Mouse (Mus musculus) liver, embryonic 14.5 days (tissue): Measurements from ENCODE around the gene Sec14l4. TPM values are rescaled to one million over a fixed set of nuclear protein-coding genes. Genes with fewer than 3 reads are reported as not detected.

ENCODE experiments used
- ATAC-seq: fragments of 200-750 bp; cut with Nextera tagmentation; 2 replicates; pipeline ENCODE4 v1.8.0; 2017; ENCODE audit warnings: moderate number of reproducible peaks, mild to moderate bottlenecking, moderate library complexity; ENCODE audit not compliant: insufficient read depth
- DNase-seq, 3 experiments: peaks; one replicate each; pipeline ENCODE4 v3.0.0-alpha.2; 2012 to 2013; ENCODE audit warnings: low read depth in 3 of 3, low spot score in 3 of 3
- H3K27ac ChIP-seq: fragments of 300-500 bp; sonication (generic); 2 replicates; pipeline ENCODE4 v1.5.1; 2014; ENCODE audit warnings: moderate library complexity, mild to moderate bottlenecking, control low read depth, inconsistent platforms
- H3K27me3 ChIP-seq: fragments of 300-500 bp; sonication (generic); 2 replicates; pipeline ENCODE4 v1.6.1; 2014; ENCODE audit warnings: mild to moderate bottlenecking, low read length, moderate library complexity; ENCODE audit not compliant: control insufficient read depth, insufficient read depth
- H3K36me3 ChIP-seq: fragments of 300-500 bp; sonication (generic); replicated peaks from 2 replicates; pipeline ENCODE4 v1.6.1; 2014; ENCODE audit warnings: low read depth; ENCODE audit not compliant: control insufficient read depth, insufficient read depth
- H3K4me1 ChIP-seq, 2 experiments: fragments of 200-500 bp in 1 of 2; fragments of 300-500 bp in 1 of 2; sonication (generic) in 1 of 2; replicated peaks; 2 replicates each; pipeline ENCODE4 v1.6.1; 2012 to 2014; ENCODE audit warnings: antibody characterized with exemption in 1 of 2, inconsistent platforms in 1 of 2, low read length in 1 of 2; ENCODE audit not compliant: control insufficient read depth in 2 of 2, insufficient read depth in 2 of 2
- H3K4me2 ChIP-seq: fragments of 300-500 bp; sonication (generic); 2 replicates; pipeline ENCODE4 v1.6.1; 2014; ENCODE audit warnings: low read depth, mild to moderate bottlenecking, control low read depth, moderate library complexity
- H3K4me3 ChIP-seq, 2 experiments: fragments of 200-500 bp in 1 of 2; fragments of 300-500 bp in 1 of 2; sonication (generic) in 1 of 2; 2 replicates each; pipeline ENCODE4 v1.5.1; 2012 to 2014; ENCODE audit warnings: low read depth in 2 of 2, low read length in 2 of 2, mild to moderate bottlenecking in 2 of 2, control low read depth in 1 of 2, inconsistent platforms in 1 of 2, moderate library complexity in 1 of 2; ENCODE audit not compliant: insufficient read depth in 1 of 2
- H3K9ac ChIP-seq: fragments of 300-500 bp; sonication (generic); replicated peaks from 2 replicates; pipeline ENCODE4 v1.6.1; 2014; ENCODE audit warnings: mild to moderate bottlenecking, control low read depth, moderate library complexity
- H3K9me3 ChIP-seq: fragments of 300-500 bp; sonication (generic); 2 replicates; pipeline ENCODE4 v1.6.1; 2016; ENCODE audit warnings: low read length, mixed read lengths; ENCODE audit not compliant: control insufficient read depth
- CTCF ChIP-seq: IDR thresholded peaks from 2 replicates; pipeline ENCODE4 v1.5.1; 2016; ENCODE audit warnings: antibody characterized with exemption, low read depth, control low read depth
- EP300 ChIP-seq: IDR thresholded peaks from 2 replicates; pipeline ENCODE4 v1.6.1; 2016; ENCODE audit warnings: antibody characterized with exemption, low read depth
- WGBS: fragments of 180-500 bp; shearing (Covaris S2); extraction: QIAGEN DNeasy Blood & Tissue Kit; methylation state at CpG from one replicate; pipeline ENCODE4 v1.1.7; 2014; ENCODE audit not compliant: insufficient replicate concordance; 5-methylcytosine and 5-hydroxymethylcytosine counted together
- polyA plus RNA-seq, 2 experiments: library from polyadenylated mRNA; depleted of rRNA in 1 of 2; stranded (reverse) in 1 of 2; unstranded in 1 of 2; fragments of >200 nt; fragmentation: Nextera tagmentation in 1 of 2; extraction: Ambion mirVana in 1 of 2; gene quantifications; 2 replicates each; pipeline versions ENCODE4 v1.2.1 to v1.2.3; 2012 to 2014

Sec14l4 gene
- polyA plus RNA-seq, 2 experiments: 0.93 to 1.6 TPM

DNA sequence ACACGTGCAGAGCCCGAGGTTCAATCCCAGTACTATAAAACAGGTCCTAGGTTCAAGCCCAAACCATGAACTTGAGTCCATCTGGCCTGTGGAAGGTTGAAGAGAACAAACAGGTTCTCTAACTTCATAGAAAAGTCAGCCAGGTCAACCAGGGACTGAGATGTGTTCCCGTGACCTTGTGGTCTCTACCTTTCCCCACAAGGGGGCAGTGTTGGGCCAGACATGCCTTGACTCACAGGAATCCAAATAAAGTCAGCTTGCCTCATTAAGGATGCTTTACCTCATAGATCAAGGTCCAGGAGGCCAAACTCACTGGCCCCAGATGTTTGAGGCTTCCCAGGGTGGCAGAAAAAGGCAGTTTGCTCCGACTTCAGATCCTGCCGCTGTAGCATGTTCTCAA lies 22.3 kb downstream of the Sec14l4 start:
- no peak overlapping the region for H3K9ac ChIP-seq
- H3K27ac ChIP-seq: no peak overlapping the region
- H3K27me3 ChIP-seq: no peaks in the 10 kb centered on the region; the same call in 1 of the 2 replicates
- DNase-seq: peak; percentile 30 to 46 (median 41)
- H3K4me2 ChIP-seq: no peak overlapping the region
- H3K9me3 ChIP-seq: no peaks in the 10 kb centered on the region
- H3K36me3 ChIP-seq: no peaks in the 10 kb centered on the region
- TF ChIP-seq CTCF: peak; percentile 92
- TF ChIP-seq EP300: no peak
- ATAC-seq: no peak
- no peak overlapping the region for H3K4me3 ChIP-seq
- no peaks in the 10 kb centered on the region for H3K4me1 ChIP-seq
- 17% methylated on average over 5 of the region's 5 CpGs for WGBS

DNA sequence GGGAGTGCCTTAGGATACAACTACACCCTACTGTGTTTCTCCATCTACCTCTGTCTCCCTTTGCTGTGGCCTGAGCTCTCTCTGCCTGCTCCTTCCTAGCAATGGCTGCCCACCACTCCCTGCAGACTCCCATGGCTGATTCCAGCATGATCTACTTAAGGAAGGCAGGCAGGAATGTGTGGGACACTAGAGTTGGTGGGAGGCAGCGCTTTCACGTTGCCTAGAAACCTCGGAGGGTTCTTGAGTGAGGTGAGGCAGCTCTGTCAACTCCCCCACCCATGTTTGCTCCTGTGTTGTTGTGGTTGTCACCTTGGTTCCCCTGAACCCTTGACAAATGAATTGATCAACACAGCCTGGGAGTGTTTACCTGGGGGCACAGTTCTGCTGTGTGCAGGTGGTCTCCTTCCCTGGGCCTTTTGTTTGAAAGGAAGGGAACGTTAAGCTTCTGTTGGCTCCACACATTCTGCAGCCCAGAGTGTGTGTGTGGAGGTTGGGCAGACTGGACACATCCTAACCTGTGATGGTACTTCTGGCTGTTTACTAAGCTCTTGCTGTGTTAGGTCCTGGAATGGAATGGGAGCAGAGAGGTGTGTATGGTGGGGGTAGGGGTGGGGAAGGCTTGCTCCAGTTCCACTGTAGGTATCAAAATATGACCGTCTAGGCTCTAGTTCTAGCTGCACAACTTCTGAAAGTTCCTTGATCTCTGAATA lies 29.8 kb downstream of the Sec14l4 start:
- ATAC-seq: no peak

DNA sequence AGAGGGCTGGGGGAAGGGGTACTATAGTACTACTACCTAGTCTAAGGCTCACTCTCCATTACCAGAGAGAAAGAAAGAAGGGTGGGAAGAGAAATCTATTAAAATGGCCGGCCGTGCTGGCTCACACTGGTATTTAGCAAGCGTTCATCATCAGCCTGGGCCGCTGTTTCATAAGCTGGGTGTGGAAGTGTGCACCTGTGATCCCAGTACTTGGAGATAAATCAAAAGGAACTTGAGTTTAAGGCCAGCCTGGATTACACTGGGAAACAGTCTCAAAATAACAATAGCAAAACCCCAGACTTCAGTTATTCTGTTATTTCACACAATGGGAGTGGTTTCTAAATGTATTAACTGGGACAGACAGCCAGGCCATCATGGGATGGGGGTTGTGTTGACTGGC lies 31.3 kb downstream of the Sec14l4 start:
- ATAC-seq (no peak), DNase-seq (no peak)
- Histone ChIP-seq H3K4me1 (no peaks in the 10 kb centered on the region), H3K4me2 (no peak overlapping the region), H3K9ac (no peak overlapping the region), H3K9me3 (no peaks in the 10 kb centered on the region), H3K27me3 (no peaks in the 10 kb centered on the region), H3K27ac (no peak overlapping the region), H3K36me3 (no peaks in the 10 kb centered on the region), H3K4me3 (no peak overlapping the region)
- no peak for TF ChIP-seq CTCF
- TF ChIP-seq EP300: no peak
- WGBS: 75% methylated on average over 4 of the region's 4 CpGs

More for the DNA sequence above, 29.8 kb downstream of the Sec14l4 start:
- Histone ChIP-seq H3K4me2 (no peak overlapping the region), H3K4me1 (no peaks in the 10 kb centered on the region), H3K9me3 (no peaks in the 10 kb centered on the region), H3K27ac (no peak overlapping the region), H3K9ac (no peak overlapping the region), H3K27me3 (no peaks in the 10 kb centered on the region; the same call in 1 of the 2 replicates), H3K36me3 (no peaks in the 10 kb centered on the region), H3K4me3 (no peak overlapping the region)
- TF ChIP-seq EP300: no peak
- no peak for TF ChIP-seq CTCF
- 46% methylated on average over 5 of the region's 5 CpGs for WGBS
- DNase-seq: no peak

GRCm38 (mm10) chr11:4062981-4063380 lies 31.7 kb downstream of the Sec14l4 start:
- no peaks in the 10 kb centered on the region for H3K36me3 ChIP-seq
- H3K4me2 ChIP-seq: no peak overlapping the region
- H3K27ac ChIP-seq: no peak overlapping the region
- H3K4me1 ChIP-seq: no peaks in the 10 kb centered on the region
- H3K27me3 ChIP-seq: no peaks in the 10 kb centered on the region
- WGBS: 36% methylated on average over 6 of the region's 6 CpGs
- TF ChIP-seq CTCF: no peak
- no peak for TF ChIP-seq EP300
- H3K9me3 ChIP-seq: no peaks in the 10 kb centered on the region
- no peak for ATAC-seq
- H3K4me3 ChIP-seq: no peak overlapping the region
- H3K9ac ChIP-seq: no peak overlapping the region
- DNase-seq: no peak

DNA sequence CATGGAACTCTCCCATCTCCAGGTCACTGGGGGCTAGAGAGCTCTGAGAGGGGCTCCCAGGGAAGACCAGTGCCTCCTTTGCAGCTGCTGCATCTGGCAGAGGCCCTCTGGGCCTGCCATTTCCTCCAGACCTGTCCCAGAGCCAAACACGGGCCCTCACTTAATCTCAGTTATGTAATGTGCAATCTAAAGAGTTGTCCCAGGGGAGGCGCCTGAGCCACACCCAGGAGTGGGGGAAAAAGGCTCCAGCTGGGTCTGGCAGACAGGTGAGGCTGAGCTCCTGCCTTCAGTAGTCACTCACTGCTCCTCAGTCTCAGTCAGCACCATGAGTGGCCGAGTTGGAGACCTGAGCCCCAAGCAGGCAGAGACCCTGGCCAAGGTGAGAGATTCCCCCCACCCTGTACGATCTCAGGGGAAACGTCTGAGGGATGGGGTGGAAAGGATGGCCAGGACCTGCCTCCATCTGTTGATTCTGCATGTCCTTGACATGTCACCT lies 33.4 kb downstream of the Sec14l4 start, which contains the start of gene Sec14l3:
Gene Sec14l3 (plus strand): TSS at position 215 of the 496 bp plus-strand sequence.
- Histone ChIP-seq H3K36me3 (no peaks in the 10 kb centered on the region), H3K4me1 (no peaks in the 10 kb centered on the region), H3K27ac (no peak within 1 kb of the TSS), H3K9me3 (no peaks in the 10 kb centered on the region), H3K27me3 (no peaks in the 10 kb centered on the region), H3K4me3 (no peak within 1 kb of the TSS), H3K4me2 (no peak within 1 kb of the TSS), H3K9ac (no peak within 1 kb of the TSS)
- WGBS: 39% methylated on average over 5 of the region's 5 CpGs
- DNase-seq: no peak
- no peak for ATAC-seq
- TF ChIP-seq CTCF: no peak
- no peak for TF ChIP-seq EP300
